Mouse (Mus musculus) cerebellum, adult 8-10 months (tissue): ENCODE results near the gene Dusp16.
"Not testable (repeated sequence)": the region's sequence is repeated elsewhere in the genome, so short reads cannot be mapped to it uniquely, and the experiment has no call there.

Experiments used
- DNase-seq: peaks from one replicate; pipeline ENCODE4 v3.0.0; 2022

Dusp16 gene

GRCm38 (mm10) chr6:134695625-134696024, 96.8 kb downstream of the Dusp16 start:
- DNase-seq, result no peak

- DNase-seq, result no peak
Measured at GRCm38 (mm10) chr6:134694988-134695387, 97.4 kb downstream of the Dusp16 start.

GRCm38 (mm10) chr6:134694498-134694897, 97.9 kb downstream of the Dusp16 start:
- no peak for DNase-seq

GRCm38 (mm10) chr6:134685515-134685914, 106.9 kb downstream of the Dusp16 start:
- no peak for DNase-seq

GRCm38 (mm10) chr6:134685040-134685439, 107.4 kb downstream of the Dusp16 start:
- DNase-seq, result no peak

- no peak for DNase-seq
Measured at GRCm38 (mm10) chr6:134684354-134684915, 108.0 kb downstream of the Dusp16 start.

- DNase-seq, result not testable (repeated sequence)
Measured at GRCm38 (mm10) chr6:134679330-134679729, 113.1 kb downstream of the Dusp16 start.

GRCm38 (mm10) chr6:134678037-134678436, 114.4 kb downstream of the Dusp16 start:
- DNase-seq, result no peak

- DNase-seq, result no peak
Measured at GRCm38 (mm10) chr6:134677504-134677903, 114.9 kb downstream of the Dusp16 start.

GRCm38 (mm10) chr6:134673712-134674111, 118.7 kb downstream of the Dusp16 start:
- DNase-seq, result not testable (repeated sequence)

- DNase-seq, result no peak
Measured at GRCm38 (mm10) chr6:134670881-134671411, 121.5 kb downstream of the Dusp16 start.

- no peak for DNase-seq
Measured at GRCm38 (mm10) chr6:134669179-134669865, 123.1 kb downstream of the Dusp16 start.

GRCm38 (mm10) chr6:134668519-134668918, 123.9 kb downstream of the Dusp16 start:
- no peak for DNase-seq

- no peak for DNase-seq
Measured at GRCm38 (mm10) chr6:134665817-134666216, 126.6 kb downstream of the Dusp16 start.
